27 mouse cellular contexts compared by ENCODE assay signal in the genomic region with DNA sequence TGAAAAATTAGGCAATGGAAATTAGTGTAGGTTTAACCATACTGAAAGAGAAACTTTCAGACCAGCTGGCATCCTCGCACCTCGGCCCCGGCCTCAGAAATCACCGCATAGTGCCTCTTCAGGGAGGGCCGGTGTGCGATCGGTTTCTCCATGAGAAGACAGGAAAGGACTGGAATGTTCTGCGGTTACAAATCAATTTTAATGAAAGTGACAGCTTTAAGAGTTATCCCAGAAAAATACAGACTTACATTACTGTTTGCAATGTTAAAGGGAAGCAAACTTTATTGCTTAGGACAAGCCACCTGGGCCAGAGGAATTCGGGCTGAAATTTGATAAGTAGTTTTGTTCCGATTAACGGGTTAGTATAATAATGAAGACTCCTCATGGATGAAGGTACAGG.
DNase-seq lines count a peak whose midpoint lies in the region; ATAC-seq lines count a peak whose summit lies in the region.
"Had no signal": no experiment of that assay in that cellular context is flagged by ENCODE, and none has a peak within 500 bp of the region (broad histone marks: within the 10 kb centered on the region; RNA-seq: fewer than 3 reads in every experiment).

No protein-coding gene starts in this region.

- no peak for ATAC-seq in kidney, embryonic 15.5 days (replicated peaks; ENCODE audit: low FRiP score)
- ATAC-seq in limb, embryonic 12.5 days (ENCODE audit: insufficient number of reproducible peaks, insufficient read depth, low FRiP score, low TSS enrichment, low read depth), result no peak
- ATAC-seq: forebrain, embryonic 15.5 days; hindbrain, postnatal 0 days; inflammation-experienced regulatory T-cells, adult 6 months; Patski had no signal

- H3K4me1 ChIP-seq in kidney, embryonic 15.5 days, result peaks cover 17% of the 10 kb centered on the region
- no peaks in the 10 kb centered on the region; the same call in 1 of the 2 replicates for H3K4me1 ChIP-seq in limb, embryonic 12.5 days (replicated peaks)
- no peaks in the 10 kb centered on the region for H3K4me1 ChIP-seq in limb, embryonic 10.5 days
- H3K4me1 ChIP-seq: embryonic facial prominence, embryonic 12.5 days; forebrain, embryonic 12.5 days; forebrain, embryonic 15.5 days had no signal

- WGBS in kidney, embryonic 15.5 days, result 52% methylated on average over 11 of the region's 11 CpGs
- WGBS in limb, embryonic 12.5 days, result 66% methylated on average over 11 of the region's 11 CpGs
- 93% methylated on average over 11 of the region's 11 CpGs for WGBS in limb, embryonic 10.5 days

- H3K36me3 ChIP-seq in kidney, embryonic 15.5 days, result peaks cover 24% of the 10 kb centered on the region
- peaks cover 4% of the 10 kb centered on the region; the same call in 1 of the 2 replicates for H3K36me3 ChIP-seq in limb, embryonic 12.5 days
- peaks cover 41% of the 10 kb centered on the region for H3K36me3 ChIP-seq in limb, embryonic 10.5 days
- H3K36me3 ChIP-seq: embryonic facial prominence, embryonic 12.5 days; forebrain, embryonic 15.5 days had no signal

- no peak overlapping the region for H3K4me3 ChIP-seq in kidney, embryonic 15.5 days (replicated peaks)
- no peak overlapping the region for H3K4me3 ChIP-seq in limb, embryonic 12.5 days (replicated peaks)
- H3K4me3 ChIP-seq in limb, embryonic 10.5 days, result no peak overlapping the region
- H3K4me3 ChIP-seq: embryonic facial prominence, embryonic 12.5 days; erythroblast, embryonic 14.5 days; forebrain, embryonic 12.5 days; forebrain, embryonic 15.5 days; heart, adult 2 months had no signal

- H3K27ac ChIP-seq in kidney, embryonic 15.5 days, result peak overlapping the region; percentile 49
- H3K27ac ChIP-seq in limb, embryonic 12.5 days, result 0 out of 2 replicates have a peak overlapping the region, but pooled peaks have one; percentile 23
- H3K27ac ChIP-seq in limb, embryonic 10.5 days, result no peak overlapping the region
- H3K27ac ChIP-seq: embryonic facial prominence, embryonic 12.5 days; forebrain, embryonic 12.5 days; forebrain, embryonic 15.5 days; heart, adult 2 months; hindbrain, embryonic 14.5 days; hindbrain, postnatal 0 days had no signal

- intact Hi-C loops in heart, postnatal 36 days (cut with DNase I), result no loop called here

- H3K4me2 ChIP-seq in kidney, embryonic 15.5 days, result no peak overlapping the region
- no peak overlapping the region for H3K4me2 ChIP-seq in limb, embryonic 12.5 days
- H3K4me2 ChIP-seq: embryonic facial prominence, embryonic 12.5 days; forebrain, embryonic 12.5 days; forebrain, embryonic 15.5 days; heart, embryonic 11.5 days; hindbrain, embryonic 14.5 days had no signal

- no peaks in the 10 kb centered on the region for H3K9me3 ChIP-seq in kidney, embryonic 15.5 days (replicated peaks)
- no peaks in the 10 kb centered on the region for H3K9me3 ChIP-seq in limb, embryonic 12.5 days
- no peaks in the 10 kb centered on the region for H3K9me3 ChIP-seq in limb, embryonic 10.5 days (replicated peaks)
- H3K9me3 ChIP-seq: embryonic facial prominence, embryonic 12.5 days; forebrain, embryonic 12.5 days; forebrain, embryonic 15.5 days; G1E had no signal

- H3K9ac ChIP-seq in kidney, embryonic 15.5 days, result no peak overlapping the region
- no peak overlapping the region for H3K9ac ChIP-seq in limb, embryonic 12.5 days (replicated peaks)
- H3K9ac ChIP-seq: embryonic facial prominence, embryonic 12.5 days; forebrain, embryonic 12.5 days; forebrain, embryonic 15.5 days; hindbrain, embryonic 14.5 days had no signal

- H3K27me3 ChIP-seq in kidney, embryonic 15.5 days, result no peaks in the 10 kb centered on the region
- no peaks in the 10 kb centered on the region for H3K27me3 ChIP-seq in limb, embryonic 12.5 days
- no peaks in the 10 kb centered on the region for H3K27me3 ChIP-seq in limb, embryonic 10.5 days (ENCODE audit: low read depth, poor library complexity, severe bottlenecking)
- H3K27me3 ChIP-seq: CH12.LX; embryonic facial prominence, embryonic 12.5 days; forebrain, embryonic 12.5 days; forebrain, embryonic 15.5 days; Patski had no signal

- peak; percentile 55 for DNase-seq in heart, adult 11 months
- DNase-seq in heart, postnatal 36 days, result no peak
- DNase-seq in kidney, postnatal 10 days, result no peak
- DNase-seq in limb, embryonic 10.5 days (ENCODE audit: low spot score), result no peak
- DNase-seq in right cerebral cortex, postnatal 10 days (ENCODE audit: low spot score in 2 of 2), result no peak
- DNase-seq: adrenal gland, postnatal 10 days; adrenal gland, postnatal 36 days; B cell, adult 2 months; cerebellum, adult 18-20 months; cerebellum, adult 9-10 months; cerebellum, postnatal 14 days; gastrocnemius, postnatal 25 days; heart, adult 2 months; heart, postnatal 4 days had no signal
